Mouse (Mus musculus) duodenum, adult 2 months (tissue): ENCODE measurements around the gene Ncstn. TPM values are rescaled to one million over a fixed set of nuclear protein-coding genes. Genes with fewer than 3 reads are reported as not detected.

Experiments
- polyA plus RNA-seq: library from polyadenylated mRNA; depleted of rRNA; stranded (reverse); fragments of >200 nt; gene quantifications from 2 replicates; pipeline ENCODE4 v1.2.3, GENCODE M21; 2012; ENCODE audit warnings: low replicate concordance; rRNA removed

Gene Ncstn
- polyA plus RNA-seq, result 57.8 and 94.6 TPM in 2 replicates

GRCm38 (mm10) chr1:172082101-172082898 lies at the start of gene Ncstn, which contains the start of gene Copa:
TSS of gene Ncstn (minus strand) at chr1:172082795.
TSS of gene Copa (plus strand) at chr1:172082529.

GRCm38 (mm10) chr1:172126376-172127347 lies 44.1 kb upstream of the Ncstn start, which contains the start of gene Pex19:
TSS of gene Pex19 (plus strand) at chr1:172126755.

GRCm38 (mm10) chr1:172057491-172057921 lies 25.1 kb downstream of the Ncstn start, which contains the start of gene Nhlh1:
TSS of gene Nhlh1 (minus strand) at chr1:172057573.

GRCm38 (mm10) chr1:172028394-172029275 lies 54.0 kb downstream of the Ncstn start, which contains the start of gene Vangl2:
TSS of gene Vangl2 (minus strand) at chr1:172028444.

Other genes with a start within 250 kb of the Ncstn start
- 0.52 and 0.55 TPM in 2 replicates for gene Cd84, start 243.1 kb downstream of the Ncstn start, polyA plus RNA-seq
- gene Gm10521, start 187.1 kb downstream of the Ncstn start, polyA plus RNA-seq, result 0.06 and 0.44 TPM in 2 replicates
- gene Slamf6, start 165.3 kb downstream of the Ncstn start, polyA plus RNA-seq, result 0.12 and 0.18 TPM in 2 replicates
- gene Vangl2, start 54.4 kb downstream of the Ncstn start, polyA plus RNA-seq, result 1.4 and 1.9 TPM in 2 replicates
- 0.12 and 0.34 TPM in 2 replicates for gene Nhlh1, start 25.2 kb downstream of the Ncstn start, polyA plus RNA-seq
- gene Copa, start 266 bp downstream of the Ncstn start, polyA plus RNA-seq, result 23.1 and 31.4 TPM in 2 replicates
- 85.1 and 98.8 TPM in 2 replicates for gene Pex19, start 44.0 kb upstream of the Ncstn start, polyA plus RNA-seq
- 18.4 and 23.4 TPM in 2 replicates for gene Dcaf8, start 65.3 kb upstream of the Ncstn start, polyA plus RNA-seq
- gene Pea15a, start 124.0 kb upstream of the Ncstn start, polyA plus RNA-seq, result 7.5 and 11.5 TPM in 2 replicates
- gene Casq1, start 137.1 kb upstream of the Ncstn start, polyA plus RNA-seq, result 0.51 and 0.56 TPM in 2 replicates
- not detected in 2 replicates for gene Atp1a4, start 175.6 kb upstream of the Ncstn start, polyA plus RNA-seq
- gene Igsf8, start 178.8 kb upstream of the Ncstn start, polyA plus RNA-seq, result 78.0 and 78.8 TPM in 2 replicates
- gene Atp1a2, start 215.3 kb upstream of the Ncstn start, polyA plus RNA-seq, result 4.8 and 5.0 TPM in 2 replicates
- 0.14 and 0.58 TPM in 2 replicates for gene Kcnj9, start 246.5 kb upstream of the Ncstn start, polyA plus RNA-seq